Mouse (Mus musculus): ENCODE measurements at regions not wholly inside any gene's neighbourhood (a gene's known extent, or its start where the extent isn't known, plus 50 kb on each side); places are given as distances from the start of the nearest gene placed in this dataset.

DNA sequence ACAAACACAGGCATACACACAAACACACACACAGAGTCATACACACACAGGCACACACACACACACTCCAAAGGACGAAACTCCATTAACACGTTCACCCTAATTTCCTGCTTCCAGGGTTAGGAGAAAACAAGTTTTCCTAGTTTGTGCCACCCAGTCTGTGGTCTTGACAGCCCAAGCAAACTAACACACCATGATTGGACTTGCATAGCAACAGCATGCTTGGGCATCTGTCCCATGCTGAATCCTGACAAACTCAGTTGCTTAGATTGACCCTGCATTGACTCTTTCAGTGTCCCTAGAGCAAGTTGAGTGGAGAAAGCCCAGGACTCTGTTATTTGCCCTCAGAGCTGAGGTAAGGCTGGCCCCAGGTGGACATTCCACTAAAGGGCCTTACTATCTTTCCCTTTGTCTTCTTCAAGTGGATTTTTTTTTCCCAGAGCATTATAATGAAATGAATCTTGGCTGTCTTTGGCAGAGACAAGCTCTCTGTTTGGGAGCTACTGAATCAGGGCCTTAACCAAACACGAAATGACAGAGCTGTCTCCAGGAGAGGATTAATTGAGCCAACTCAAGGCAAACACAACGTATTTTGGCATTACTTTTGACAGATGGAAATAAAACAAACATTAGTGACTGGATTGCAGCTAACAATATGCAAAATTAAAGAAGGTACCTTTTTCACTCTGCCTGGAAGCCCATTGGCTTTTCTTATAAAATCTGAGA is 581.1 kb upstream of the Cdh5 start:
- ATAC-seq (ENCODE audit: extremely low read depth, insufficient number of reproducible peaks, low FRiP score, poor library complexity, severe bottlenecking) = no peak

DNA sequence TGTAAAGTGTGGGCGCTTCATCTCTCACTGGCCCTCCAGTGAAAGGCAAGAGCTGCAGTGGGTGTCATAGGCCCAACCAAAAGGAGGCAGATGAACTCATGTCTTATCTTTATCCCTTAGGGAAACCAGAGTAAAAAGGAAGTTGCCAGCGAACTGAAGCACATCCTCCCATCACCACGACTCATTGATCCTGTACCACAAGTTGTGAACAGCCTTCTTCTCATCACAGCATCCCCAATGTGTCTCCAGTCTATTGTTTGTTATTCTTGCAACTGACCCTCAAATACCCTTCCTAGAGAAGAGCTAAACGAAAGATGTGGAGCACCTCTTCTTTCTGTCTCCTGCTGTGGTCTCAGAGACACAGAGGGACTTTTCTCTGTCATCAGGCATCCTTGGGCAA is 570.5 kb upstream of the Cdh5 start:
- ATAC-seq (ENCODE audit: extremely low read depth, insufficient number of reproducible peaks, low FRiP score, poor library complexity, severe bottlenecking) = no peak

DNA sequence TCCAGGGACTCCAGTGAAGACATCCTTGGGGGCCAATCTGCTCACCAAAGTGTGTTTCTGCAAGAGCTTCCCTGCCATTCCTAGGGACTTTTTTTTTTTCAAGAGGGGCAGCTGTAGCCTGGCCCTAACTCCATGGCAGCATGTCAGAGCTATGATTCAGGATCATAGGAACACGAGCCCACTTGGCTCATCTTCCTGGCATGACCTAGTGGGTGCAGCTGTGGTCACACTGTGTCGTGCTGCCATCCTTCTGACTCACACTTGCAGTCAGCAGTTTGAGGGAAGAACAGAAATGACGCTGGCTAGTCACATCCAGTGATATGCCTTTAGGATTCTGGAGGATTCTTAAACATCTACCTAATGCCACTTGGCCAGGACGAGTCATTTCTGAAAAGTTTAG is 566.5 kb upstream of the Cdh5 start:
- ATAC-seq (ENCODE audit: extremely low read depth, insufficient number of reproducible peaks, low FRiP score, poor library complexity, severe bottlenecking) = no peak

DNA sequence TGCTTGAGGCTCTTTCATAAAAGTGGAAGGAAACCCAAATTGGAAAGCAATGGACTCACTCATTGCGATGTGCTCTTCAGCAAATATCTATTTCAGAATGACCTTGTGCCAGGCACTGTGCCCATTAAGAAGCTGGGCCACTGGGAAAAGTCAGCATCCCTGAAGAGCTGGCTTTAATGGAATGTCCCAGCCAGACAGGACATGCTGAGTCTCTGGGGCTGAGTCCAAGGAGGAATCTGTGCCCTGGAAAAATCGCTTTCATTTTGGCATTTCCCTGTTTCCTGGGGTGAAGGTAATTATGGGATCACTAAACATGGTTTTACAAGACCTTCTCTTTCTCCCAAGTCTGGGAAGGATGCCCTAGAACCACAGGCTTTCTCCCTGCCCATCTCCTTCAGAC is 564.6 kb upstream of the Cdh5 start:
- ATAC-seq (ENCODE audit: extremely low read depth, insufficient number of reproducible peaks, low FRiP score, poor library complexity, severe bottlenecking) = no peak

DNA sequence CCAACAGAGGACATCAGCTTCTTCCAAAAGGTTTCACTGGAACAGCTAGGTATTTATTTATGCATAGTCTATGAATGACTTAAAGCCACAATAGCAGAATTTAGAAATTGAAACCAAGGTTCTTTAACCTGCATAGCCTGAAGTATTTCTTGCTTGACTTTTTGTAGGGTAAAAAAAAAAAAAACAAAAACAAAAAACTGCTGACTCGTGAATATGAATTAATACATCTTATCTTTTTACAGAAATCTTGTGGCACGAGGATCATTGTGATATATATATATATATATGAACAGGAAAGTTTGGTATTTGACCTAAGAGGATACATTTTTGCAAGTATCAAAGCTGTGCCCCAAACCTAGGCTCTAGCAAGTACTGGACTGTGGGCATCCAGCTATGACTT is 559.5 kb upstream of the Cdh5 start:
- ATAC-seq (ENCODE audit: extremely low read depth, insufficient number of reproducible peaks, low FRiP score, poor library complexity, severe bottlenecking) = no peak

DNA sequence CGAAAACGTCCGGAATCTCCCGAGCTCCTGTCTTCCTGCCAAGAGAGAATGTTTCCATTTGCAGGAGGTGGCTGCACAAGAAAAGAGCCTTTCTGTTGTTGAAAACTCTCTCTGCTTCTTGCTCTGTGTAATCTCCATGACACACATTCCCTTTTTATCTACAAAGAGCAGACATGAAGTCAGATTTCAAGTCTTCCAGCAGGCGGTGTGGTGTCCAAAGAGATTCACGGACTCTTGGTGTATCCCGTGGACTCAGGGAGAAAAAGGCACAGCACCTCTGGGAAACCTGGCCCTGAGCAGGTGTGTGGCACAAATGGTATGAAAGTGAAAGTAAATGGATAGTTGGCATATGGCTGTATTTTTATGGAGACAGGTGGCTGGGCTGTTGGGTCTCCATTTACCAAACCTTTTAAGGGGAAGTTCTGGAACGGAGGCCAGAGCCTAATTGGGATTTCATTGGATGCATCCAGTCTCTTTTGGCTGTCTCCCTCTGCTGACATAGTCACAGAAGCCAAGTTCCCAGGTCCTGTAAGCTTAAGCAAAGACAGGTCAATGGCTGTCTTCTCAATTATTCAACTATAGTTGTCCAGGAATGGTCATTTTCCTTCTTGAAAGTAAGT is 549.4 kb upstream of the Cdh5 start:
- ATAC-seq (ENCODE audit: extremely low read depth, insufficient number of reproducible peaks, low FRiP score, poor library complexity, severe bottlenecking) = no peak

DNA sequence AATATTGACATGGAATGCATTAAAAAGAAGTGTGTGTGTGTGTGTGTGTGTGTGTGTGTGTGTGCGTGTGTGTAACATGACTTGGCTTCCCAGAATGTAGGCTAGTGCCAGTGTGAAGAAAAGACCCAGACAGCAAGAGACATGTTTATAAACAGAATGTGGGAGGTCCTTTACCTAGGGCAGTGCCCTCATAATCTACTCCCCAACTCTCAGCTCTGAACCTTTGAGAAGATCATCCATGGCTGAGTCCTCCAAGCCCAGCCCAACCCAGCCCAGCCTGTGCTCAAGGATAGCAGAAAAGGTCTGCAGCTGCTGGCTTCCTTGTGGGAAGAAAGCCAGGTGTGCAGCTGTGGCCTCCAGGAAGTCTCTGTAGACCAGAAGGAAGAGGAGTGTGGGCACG is 539.8 kb upstream of the Cdh5 start:
- no peak for ATAC-seq (ENCODE audit: extremely low read depth, insufficient number of reproducible peaks, low FRiP score, poor library complexity, severe bottlenecking)

DNA sequence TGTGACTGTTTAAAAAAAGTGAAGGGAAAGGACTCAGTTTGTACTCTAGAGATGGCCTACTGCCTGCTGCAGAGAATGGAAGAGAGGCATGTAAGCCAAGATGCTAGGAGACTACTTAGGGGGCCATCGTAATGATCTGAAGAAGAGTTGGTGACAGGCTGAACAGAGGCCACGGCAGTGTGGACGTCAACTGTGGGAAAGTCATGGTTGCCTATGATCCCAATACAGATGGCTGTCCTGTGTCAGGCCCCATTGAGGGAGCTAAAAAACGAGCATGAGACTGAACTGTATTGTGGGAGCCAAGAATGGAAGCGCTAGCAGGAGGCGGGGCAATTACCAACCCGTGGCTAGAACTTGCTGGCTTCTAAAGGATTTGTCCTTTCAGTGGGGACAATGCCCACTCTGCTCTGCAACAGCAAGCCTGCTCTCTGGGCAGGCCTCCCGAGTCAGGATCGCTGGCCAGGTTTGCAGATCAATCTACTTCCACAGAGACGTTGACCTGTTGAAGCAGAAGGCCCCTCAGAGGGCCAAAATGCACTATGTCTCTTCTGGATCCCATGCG is 530.5 kb upstream of the Cdh5 start:
- no peak for ATAC-seq (ENCODE audit: extremely low read depth, insufficient number of reproducible peaks, low FRiP score, poor library complexity, severe bottlenecking)

DNA sequence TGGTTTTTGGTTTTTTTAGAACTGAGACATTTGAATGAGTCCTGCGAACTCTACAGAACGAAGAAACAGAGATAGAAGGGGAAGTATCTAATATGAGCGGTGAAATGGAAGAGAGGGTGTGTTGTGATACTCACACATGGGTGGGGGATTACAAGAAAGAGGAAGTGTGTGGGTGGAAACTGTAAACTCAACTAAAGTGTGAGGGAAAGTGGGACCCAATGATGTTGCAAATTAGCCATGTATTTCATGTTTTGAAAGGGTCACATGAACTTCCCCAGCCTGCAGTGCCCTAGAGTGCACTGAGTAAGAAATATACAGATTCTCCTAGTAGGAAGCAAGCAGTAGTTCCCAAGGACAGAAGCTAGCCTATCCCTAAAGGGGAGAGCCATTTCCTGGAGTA is 524.3 kb upstream of the Cdh5 start:
- no peak for ATAC-seq (ENCODE audit: extremely low read depth, insufficient number of reproducible peaks, low FRiP score, poor library complexity, severe bottlenecking)

DNA sequence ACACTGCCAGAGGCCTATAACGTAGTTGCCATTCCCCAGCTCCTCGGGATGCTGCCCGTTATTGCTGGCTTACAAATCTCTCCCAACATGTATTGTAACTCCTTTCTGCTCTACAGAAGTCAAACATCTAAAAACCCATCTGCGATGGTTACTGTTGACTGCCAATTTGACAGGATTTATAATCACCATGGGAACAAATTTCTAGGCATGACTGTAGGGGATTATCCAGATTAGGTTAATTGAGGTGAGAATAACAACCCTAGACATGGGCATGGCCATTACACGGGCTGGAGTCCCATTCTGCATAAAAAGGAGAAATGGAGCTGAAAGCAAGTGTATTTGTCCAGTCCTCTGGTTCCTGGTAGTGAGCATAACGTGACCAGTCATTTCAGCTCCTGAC is 523.4 kb upstream of the Cdh5 start:
- ATAC-seq (ENCODE audit: extremely low read depth, insufficient number of reproducible peaks, low FRiP score, poor library complexity, severe bottlenecking) = no peak

DNA sequence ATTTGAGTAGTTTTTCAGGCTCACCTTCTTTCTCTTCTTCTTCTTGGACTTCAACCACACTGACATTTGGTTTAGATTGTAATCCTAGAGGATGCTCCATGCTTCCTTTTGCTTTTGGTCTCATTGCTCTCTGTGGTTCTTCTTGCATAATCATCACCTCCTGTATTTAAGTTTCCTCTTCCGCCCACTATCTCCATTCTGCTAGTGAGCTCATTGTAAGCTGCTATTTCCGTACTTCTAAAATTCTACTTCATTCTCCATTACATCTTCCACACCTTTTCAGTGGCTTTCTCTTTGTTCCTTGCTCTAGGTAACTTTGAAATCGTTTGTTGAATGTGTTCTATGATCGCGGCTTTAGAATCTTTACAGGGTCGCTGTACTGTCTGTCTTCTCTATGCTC is 493.1 kb upstream of the Cdh5 start:
- ATAC-seq (ENCODE audit: extremely low read depth, insufficient number of reproducible peaks, low FRiP score, poor library complexity, severe bottlenecking) = no peak

DNA sequence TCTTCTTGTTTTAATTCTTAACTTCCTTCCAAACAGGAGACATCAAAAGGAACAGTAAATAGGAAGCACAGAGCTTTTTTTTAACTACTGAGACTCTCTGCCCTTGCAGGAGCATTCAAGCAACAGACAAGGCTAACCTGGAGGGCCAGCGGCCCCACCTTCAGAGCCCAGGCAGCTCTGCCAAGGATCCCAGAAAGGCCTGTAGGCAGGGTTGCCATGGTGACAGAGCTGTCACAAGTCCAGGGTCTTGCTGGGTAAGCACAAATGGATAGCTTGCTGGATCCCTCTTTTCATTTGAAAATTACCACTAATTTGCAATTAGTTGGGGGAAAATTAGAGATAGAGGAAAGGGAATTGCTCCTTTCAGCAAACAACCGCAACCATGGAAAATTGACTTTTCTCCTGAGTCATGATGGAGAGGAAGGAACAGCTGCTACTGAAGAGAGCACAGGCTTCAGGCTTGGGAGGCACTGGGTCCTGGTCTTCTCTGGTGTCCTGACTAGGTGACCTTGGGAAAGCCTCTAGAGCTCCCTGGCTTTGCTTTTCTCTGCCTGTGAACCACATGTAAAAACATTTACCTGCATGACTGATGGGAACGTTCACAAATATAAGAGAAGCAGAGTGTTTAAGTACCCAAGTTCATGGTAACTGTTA is 477.5 kb upstream of the Cdh5 start:
- no peak for ATAC-seq (ENCODE audit: extremely low read depth, insufficient number of reproducible peaks, low FRiP score, poor library complexity, severe bottlenecking)

DNA sequence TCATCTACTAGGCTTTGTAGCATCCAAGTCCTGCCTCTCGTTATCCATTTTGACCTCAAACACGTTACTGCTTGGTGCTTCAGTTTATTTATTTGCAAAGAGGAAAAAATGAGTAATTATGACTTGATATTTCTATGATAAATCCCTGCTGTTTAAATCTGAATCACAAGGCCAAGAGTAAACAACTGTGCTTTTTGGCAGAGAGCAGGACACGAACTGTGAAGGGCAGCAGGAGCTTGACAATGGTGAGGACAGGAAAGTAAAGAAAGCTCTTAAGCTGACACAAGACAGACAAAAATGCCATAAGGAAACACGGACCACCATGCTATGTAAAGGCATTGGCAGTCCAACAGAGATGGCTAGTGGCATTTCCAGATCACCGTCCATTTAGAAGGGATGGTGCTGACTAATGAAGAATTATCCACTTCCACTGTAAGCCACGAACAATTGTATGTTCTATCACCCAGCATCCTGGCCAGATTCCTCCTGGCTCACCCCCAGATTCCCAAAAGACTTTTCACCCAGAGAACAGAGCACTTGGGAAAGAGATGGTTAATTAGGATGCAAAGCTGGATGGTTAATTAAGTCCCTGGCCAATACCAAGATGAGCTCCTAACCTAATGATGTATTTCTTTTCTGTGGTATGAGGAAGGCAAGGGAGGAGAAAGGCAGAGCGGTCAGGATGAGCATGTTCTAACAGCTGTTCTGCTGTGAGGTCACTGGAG is 476.1 kb upstream of the Cdh5 start:
- no peak for ATAC-seq (ENCODE audit: extremely low read depth, insufficient number of reproducible peaks, low FRiP score, poor library complexity, severe bottlenecking)

DNA sequence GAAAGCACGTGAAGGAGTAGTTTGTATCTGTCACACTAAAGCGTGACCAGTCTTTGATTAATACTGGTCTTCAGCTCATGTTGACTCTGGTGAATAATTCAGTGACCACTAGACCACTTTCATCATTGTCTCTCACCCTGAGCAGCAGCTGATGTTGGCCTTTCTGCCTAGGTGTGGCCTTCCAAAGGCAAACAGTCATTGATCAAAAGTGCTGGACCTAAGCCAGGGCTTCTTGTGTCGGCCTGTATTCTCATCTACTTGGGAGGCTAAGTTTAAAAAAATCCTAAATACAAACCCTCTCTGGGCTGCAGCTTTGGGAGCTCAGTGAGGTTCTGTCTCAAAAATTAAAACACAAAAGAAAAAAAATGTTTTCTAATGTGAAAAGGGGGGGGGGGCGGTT is 475.0 kb upstream of the Cdh5 start:
- no peak for ATAC-seq (ENCODE audit: extremely low read depth, insufficient number of reproducible peaks, low FRiP score, poor library complexity, severe bottlenecking)

DNA sequence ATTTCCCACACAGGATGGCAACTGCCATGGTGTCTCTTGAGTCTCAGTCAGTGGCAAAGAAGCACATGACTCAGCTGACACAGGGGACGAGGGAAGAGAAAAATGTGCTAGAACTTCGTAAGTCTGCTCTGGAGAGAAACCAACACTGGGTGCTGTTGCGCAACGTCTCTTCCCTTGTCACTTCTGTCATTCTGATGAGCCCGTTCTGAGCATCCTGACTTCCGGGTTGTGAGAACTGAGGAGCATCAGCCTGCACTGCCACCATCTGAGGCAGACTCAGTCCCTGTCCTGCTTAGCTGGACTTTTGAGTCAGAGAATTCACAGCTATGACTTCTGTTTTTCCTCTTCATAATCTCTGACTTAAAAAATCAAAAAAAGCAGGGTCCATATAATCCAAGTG is 468.9 kb upstream of the Cdh5 start:
- no peak for ATAC-seq (ENCODE audit: extremely low read depth, insufficient number of reproducible peaks, low FRiP score, poor library complexity, severe bottlenecking)

DNA sequence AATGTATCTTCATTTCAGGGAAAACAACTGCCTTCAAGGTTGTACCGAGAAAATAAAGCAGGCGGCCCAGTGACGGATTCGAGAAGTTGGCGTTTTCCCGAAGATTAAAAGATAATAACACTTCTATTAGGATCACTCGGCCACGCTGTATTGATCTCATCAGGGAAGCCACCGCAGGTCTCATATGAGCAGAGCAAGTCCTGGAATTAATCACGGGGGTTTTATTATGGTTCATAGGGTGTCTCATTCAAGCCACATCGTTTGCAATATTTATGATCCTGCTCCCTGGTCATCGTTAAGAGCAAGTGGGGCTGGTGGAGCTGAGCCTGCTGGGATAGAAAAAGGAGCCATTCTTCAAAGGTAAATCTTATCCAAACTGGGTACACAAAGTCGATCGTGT is 466.5 kb upstream of the Cdh5 start:
- no peak for ATAC-seq (ENCODE audit: extremely low read depth, insufficient number of reproducible peaks, low FRiP score, poor library complexity, severe bottlenecking)

DNA sequence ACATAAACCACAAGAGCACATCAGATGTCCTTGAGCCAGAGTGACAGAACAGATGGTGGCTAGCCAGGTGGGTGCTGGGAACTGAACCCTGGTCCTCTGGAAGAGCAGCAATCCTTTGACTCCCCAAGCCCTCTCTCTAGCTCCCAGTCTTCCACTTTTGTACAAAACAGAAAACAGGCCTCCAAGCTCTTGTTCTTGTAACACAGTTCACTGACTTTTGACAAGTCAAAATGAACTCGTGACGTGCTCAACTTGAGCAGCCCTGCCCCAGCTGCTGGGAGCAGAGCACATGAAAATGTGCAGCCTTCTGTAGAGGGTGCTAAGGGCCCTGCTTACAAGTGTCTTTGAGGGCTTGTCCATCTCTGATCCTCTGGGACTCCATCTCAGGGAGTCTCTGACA is 457.8 kb upstream of the Cdh5 start:
- ATAC-seq (ENCODE audit: extremely low read depth, insufficient number of reproducible peaks, low FRiP score, poor library complexity, severe bottlenecking) = no peak

DNA sequence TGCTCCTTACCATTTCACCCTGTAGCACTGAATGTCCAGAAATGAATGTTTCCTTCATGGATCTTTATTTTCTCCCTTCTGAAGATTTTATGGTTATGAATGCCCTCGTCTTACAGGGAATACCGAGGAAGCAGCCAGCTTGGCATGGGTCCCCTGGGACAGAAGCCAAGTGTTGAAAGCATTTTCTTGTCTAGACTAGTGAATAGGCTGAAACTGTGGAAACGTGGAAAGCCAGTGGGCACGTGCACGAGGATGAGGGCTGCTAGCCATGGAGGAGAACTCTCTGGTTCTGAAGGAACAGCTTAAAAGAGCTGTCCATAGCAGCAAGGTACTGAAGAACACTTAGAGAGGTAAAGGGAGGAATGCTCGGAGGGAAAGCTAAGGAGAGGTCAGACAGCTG is 457.3 kb upstream of the Cdh5 start:
- ATAC-seq (ENCODE audit: extremely low read depth, insufficient number of reproducible peaks, low FRiP score, poor library complexity, severe bottlenecking) = no peak

DNA sequence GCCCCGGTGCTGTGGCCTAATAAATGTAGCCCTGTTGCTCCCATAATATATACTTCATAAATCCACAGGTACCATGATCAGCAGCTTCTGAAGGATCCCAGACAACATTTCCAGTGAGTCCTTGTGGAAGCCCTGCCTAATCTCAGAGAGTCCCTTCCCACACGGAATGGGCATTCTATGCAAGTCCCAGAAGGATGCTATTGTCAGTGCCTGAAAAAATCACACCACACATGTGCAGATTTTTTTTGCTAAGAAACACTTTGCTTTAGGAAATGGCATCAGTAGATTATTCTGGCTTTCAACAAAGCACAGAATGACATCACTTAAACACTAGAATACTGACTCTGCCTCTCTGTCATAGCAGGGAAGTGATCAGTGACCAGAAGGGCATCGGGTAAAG is 456.6 kb upstream of the Cdh5 start:
- no peak for ATAC-seq (ENCODE audit: extremely low read depth, insufficient number of reproducible peaks, low FRiP score, poor library complexity, severe bottlenecking)

DNA sequence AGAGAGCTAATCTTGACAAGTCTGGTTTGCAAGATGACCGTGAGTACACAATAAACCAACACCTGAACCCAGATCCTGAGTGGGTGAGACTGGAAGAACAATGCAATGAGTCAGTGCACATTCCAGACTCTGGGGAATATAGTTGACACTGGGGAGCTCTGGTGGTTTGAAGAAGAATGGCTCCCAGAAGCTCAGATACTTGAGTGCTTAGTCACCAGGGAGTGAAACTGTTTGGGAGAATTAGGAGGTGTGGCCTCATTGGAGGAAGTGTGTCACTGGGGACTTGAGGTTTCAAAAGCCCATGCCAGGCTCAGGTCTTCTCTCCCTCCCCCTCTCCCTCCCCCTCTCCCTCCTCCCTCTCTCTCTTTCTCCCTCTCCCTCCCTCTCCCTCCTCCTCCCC is 436.6 kb upstream of the Cdh5 start:
- no peak for ATAC-seq (ENCODE audit: extremely low read depth, insufficient number of reproducible peaks, low FRiP score, poor library complexity, severe bottlenecking)
